Mouse (Mus musculus) megakaryocyte, embryonic 14.5 days (primary cell): ENCODE data around the gene Gm49601. TPM values are rescaled to one million over a fixed set of nuclear protein-coding genes. Genes with fewer than 3 reads are reported as not detected.

Source experiments
- H3K27me3 ChIP-seq: replicated peaks from 2 replicates; pipeline ENCODE3; 2012; ENCODE audit warnings: inconsistent platforms
- H3K36me3 ChIP-seq: replicated peaks from 2 replicates; pipeline ENCODE3; 2012; ENCODE audit warnings: low read length, inconsistent platforms, mixed read lengths
- H3K4me1 ChIP-seq: 2 replicates; pipeline ENCODE4 v1.6.1; 2012; ENCODE audit warnings: inconsistent platforms
- H3K4me3 ChIP-seq: replicated peaks from 2 replicates; pipeline ENCODE3; 2012; ENCODE audit warnings: moderate library complexity, mild to moderate bottlenecking, inconsistent platforms
- H3K9me3 ChIP-seq: 2 replicates; pipeline ENCODE4 v1.6.1; 2012; ENCODE audit warnings: inconsistent platforms
- FLI1 ChIP-seq: IDR thresholded peaks from 2 replicates; pipeline ENCODE4 v1.6.1; 2012; ENCODE audit warnings: low read length, inconsistent platforms, mixed read lengths
- GATA1 ChIP-seq: IDR thresholded peaks from 3 replicates; pipeline ENCODE4 v1.6.1; 2012; ENCODE audit warnings: mixed read lengths, low read length, inconsistent platforms, borderline replicate concordance
- polyA plus RNA-seq: library from polyadenylated mRNA; stranded (reverse); fragments of >175 nt; gene quantifications from 2 replicates; pipeline ENCODE4 v1.2.3, GENCODE M21; 2012; ENCODE audit warnings: low replicate concordance; ENCODE audit not compliant: insufficient read depth

The Gm49601 gene
- polyA plus RNA-seq, 1 experiment = 1.0 TPM

DNA sequence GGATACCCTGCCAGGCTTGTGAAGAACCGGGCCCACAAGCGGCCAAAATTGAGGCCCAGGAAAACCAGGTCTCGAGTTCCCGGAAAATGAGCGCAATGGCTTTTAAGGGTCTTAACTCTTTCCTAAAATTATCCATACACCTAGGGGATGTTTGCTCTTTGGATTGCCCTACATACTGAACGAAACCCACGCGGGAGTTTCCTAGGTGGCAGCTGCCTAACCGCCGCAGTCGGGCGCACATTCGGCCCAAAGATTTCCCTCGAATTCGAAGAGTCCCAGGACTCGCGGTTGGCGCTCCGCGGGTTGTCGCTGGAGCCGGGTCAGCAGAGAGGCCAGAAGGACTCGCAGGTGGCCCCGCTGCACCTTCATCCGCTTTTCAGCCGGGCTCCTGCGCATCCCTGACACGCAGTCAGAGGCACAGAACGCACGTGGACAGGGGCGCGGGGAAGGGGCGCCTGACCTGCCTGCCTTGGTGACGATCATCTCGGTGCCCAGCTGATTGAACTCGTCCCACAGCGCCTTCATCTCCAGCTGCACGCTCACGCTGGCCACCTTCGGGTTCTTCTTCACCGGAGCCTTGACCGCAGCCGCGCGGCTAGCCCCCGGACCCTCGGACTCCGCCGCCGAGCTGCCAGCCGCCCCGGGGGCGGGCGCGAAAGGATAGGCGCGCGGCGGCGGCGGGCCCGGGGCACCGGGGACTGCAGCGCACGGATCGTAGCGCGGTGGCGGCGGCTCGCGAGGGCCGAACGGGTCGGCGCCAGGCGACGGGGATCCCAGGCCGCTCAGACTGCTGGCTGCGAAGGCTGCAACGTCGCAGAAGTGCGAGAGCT is 39.9 kb downstream of the Gm49601 start:
- no peaks in the 10 kb centered on the region for H3K36me3 ChIP-seq
- peaks cover 99% of the 10 kb centered on the region for H3K27me3 ChIP-seq
- TF ChIP-seq FLI1 (no peak), GATA1 (no peak)
- H3K4me1 ChIP-seq = peaks cover 73% of the 10 kb centered on the region
- peak overlapping the region; percentile 83 for H3K4me3 ChIP-seq
- no peaks in the 10 kb centered on the region; the same call in 1 of the 2 replicates for H3K9me3 ChIP-seq

DNA sequence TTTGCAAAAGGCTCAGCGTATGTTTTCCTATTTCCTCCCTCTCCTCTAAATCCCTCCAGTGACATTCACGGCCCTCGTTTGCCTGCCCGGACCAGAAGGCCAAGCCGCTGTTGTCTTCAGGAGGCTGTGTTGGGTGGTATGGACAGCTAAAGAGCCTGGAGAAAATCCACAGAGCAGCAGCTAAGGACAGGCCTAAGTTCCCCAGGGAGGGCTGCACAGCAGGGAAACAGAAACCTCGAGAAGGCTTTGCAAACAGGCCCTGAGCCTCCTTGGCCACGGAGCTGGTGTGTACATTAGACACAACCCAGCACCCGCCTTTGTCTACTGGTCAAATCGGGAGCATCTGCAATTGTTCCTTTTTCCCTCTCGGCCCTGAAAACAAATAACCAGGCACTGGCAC is 40.6 kb downstream of the Gm49601 start:
- Histone ChIP-seq H3K4me3 (no peak overlapping the region), H3K36me3 (no peaks in the 10 kb centered on the region), H3K9me3 (peaks cover 2% of the 10 kb centered on the region; the same call in 1 of the 2 replicates), H3K4me1 (peaks cover 71% of the 10 kb centered on the region), H3K27me3 (peaks cover 99% of the 10 kb centered on the region)
- TF ChIP-seq FLI1 = no peak
- no peak for TF ChIP-seq GATA1

DNA sequence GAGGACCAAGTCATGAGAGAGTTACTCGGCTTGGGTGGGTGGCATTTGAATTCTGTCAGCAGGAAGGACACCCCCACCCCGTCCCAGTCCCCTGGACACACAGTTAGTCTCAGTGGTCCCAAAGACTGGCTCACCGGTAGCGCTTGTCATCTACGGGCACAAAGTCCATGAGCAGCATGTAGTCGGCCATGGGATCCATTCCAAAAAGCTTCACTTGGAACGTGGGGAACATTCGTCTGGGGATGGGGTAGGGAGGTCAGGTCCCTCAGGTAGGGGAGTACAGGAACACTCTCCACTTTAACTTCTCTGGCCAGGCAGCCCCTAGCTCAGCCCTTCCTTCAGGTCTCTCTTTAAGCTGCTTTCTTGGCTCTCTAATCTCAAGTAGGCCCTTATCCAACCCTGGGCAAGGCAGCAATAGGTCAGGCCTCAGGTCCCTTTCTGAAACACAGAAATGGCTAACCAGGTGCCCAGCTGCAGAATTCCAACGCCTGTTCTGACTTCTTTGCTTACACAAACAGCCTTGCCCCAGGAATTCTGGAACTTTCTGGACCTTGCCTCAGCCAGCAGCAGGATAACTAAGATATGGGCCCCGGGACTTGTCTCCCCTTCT is 41.2 kb downstream of the Gm49601 start:
- Histone ChIP-seq H3K9me3 (peaks cover 2% of the 10 kb centered on the region; the same call in 1 of the 2 replicates), H3K4me3 (no peak overlapping the region), H3K36me3 (no peaks in the 10 kb centered on the region), H3K4me1 (peaks cover 65% of the 10 kb centered on the region), H3K27me3 (peaks cover 99% of the 10 kb centered on the region)
- TF ChIP-seq FLI1 = no peak

DNA sequence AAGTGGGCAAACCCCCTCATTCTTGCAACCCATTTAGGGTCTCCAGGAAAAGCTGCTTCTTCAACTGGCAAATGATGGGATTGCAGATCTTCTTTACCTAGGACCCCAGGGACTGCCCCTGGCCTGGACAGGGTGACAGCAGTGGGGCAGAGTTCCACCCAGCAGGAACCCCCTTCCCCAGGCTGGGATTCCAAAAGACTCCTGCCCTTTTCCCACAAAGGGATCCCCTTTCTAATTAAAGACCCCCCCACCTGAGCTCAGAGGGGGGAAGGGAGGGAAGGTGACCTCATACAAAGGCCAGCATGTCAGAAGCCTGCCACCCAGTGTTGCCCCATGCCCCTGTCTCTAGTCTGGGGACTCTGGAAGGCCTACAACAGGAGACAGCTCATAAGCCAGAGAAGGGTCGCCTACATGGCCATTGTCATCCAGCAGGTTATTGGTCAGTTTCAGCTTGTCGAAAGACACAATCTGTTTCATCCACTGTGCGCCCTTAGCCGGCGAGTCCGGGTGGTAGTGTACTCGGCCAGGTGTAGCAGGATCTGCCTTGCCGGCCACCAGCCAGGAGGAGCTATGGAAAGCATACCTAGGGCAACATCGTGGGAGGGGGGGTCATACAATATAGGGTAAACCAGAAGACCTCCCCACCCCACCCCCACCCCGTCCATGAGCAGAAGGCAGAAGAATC is 42.4 kb downstream of the Gm49601 start:
- TF ChIP-seq FLI1 (no peak), GATA1 (no peak)
- no peaks in the 10 kb centered on the region for H3K36me3 ChIP-seq
- H3K4me3 ChIP-seq = no peak overlapping the region
- H3K9me3 ChIP-seq = peaks cover 6% of the 10 kb centered on the region; the same call in 1 of the 2 replicates
- peaks cover 96% of the 10 kb centered on the region for H3K27me3 ChIP-seq
- peaks cover 53% of the 10 kb centered on the region for H3K4me1 ChIP-seq

DNA sequence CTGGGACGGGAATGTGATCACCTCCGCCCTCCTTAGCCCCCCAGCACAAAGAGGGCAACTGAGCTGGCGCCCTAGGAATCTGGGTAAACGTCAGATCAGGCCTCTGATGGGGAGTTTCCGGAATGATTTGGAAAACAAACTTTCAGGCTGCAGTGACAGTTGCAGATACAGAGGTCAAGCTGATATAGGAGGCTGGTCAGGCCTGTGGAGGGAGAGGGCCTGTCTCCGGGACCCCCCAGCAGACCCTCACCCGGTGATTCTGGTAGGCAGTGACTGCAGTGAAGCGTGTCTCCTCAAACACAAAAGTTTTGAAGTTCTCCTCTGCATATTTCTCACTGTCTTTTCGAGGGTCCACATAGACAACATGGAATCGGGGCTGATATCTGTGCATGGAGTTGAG is 43.1 kb downstream of the Gm49601 start:
- H3K36me3 ChIP-seq = no peaks in the 10 kb centered on the region
- TF ChIP-seq FLI1 (no peak), GATA1 (no peak)
- H3K4me1 ChIP-seq = peaks cover 47% of the 10 kb centered on the region
- H3K4me3 ChIP-seq = no peak overlapping the region
- H3K9me3 ChIP-seq = 0 out of 2 replicates have a peak, but pooled peaks cover 6% of the 10 kb centered on the region
- H3K27me3 ChIP-seq = peaks cover 96% of the 10 kb centered on the region

DNA sequence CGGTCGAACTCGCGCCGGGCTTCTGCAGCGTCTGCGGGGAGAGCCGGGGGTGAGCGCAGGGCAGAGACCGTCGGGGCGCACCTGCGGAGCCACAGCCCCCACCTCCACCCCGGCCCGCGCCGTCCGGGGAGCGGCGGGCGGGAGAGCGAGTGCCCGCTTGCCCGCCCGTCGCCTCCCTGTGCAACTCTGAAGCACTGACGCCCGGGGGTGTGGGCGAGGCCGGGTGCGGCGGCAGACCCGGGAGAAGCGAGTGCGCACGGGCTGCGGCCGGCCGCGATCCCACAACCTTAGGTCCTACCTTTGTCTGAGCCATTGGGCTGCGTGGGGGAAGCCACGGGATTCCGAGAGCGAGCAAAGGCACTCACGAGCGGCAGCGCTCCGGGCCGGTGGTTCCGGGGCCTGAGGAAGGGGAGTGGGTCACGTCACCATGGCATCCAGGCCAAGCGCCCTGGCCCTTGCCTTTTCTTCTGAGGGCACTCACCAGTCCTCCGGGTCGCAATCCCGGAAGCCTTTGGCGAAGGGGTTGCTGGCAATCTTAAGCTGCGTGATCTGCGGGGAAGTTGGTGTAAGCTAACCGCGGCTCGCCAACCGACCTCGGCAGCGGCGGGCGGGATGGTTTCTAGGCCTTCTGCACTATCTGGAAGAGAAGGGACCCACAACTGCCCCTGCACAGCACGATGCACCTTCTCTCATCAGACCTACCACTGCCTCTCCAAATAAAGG is 43.6 kb downstream of the Gm49601 start:
- peak overlapping the region; percentile 23 for H3K4me3 ChIP-seq

DNA sequence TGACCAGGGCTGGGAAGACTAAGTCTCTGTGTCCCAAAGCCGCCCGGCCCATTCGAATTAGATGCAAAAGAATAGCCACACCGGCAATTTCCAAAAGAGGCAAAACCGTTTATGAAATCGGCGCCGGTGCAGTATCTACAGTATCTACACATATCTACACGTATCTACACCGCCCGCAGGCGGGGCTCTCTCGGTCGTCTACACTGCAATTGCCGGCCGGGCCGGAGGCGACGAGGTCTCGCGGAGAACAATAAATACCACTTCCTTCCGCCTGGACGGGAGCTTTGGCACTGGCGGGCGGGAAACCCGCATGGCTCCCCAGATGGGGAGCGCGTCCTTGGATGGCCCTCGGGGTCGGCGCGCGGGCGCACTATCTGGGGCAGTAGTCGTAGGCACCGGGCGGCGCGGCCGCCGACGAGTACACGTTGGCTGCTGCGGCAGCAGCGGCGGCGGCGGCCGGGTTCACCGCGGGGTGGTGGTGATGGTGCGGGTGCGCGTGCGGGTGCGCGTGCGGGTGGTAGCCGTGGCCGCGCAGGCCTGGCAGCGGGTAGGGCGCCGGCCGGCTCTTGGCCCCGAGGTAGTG is 44.5 kb downstream of the Gm49601 start:
- H3K27me3 ChIP-seq = peaks cover 96% of the 10 kb centered on the region
- TF ChIP-seq GATA1 (no peak), FLI1 (no peak)
- H3K36me3 ChIP-seq = no peaks in the 10 kb centered on the region
- peak overlapping the region; percentile 82 for H3K4me3 ChIP-seq
- 0 out of 2 replicates have a peak, but pooled peaks cover 6% of the 10 kb centered on the region for H3K9me3 ChIP-seq
- peaks cover 47% of the 10 kb centered on the region for H3K4me1 ChIP-seq

More for the DNA sequence above, 43.6 kb downstream of the Gm49601 start:
- TF ChIP-seq GATA1 (no peak), FLI1 (no peak)
- peaks cover 47% of the 10 kb centered on the region for H3K4me1 ChIP-seq
- H3K9me3 ChIP-seq = 0 out of 2 replicates have a peak, but pooled peaks cover 6% of the 10 kb centered on the region
- H3K27me3 ChIP-seq = peaks cover 96% of the 10 kb centered on the region
- no peaks in the 10 kb centered on the region for H3K36me3 ChIP-seq

DNA sequence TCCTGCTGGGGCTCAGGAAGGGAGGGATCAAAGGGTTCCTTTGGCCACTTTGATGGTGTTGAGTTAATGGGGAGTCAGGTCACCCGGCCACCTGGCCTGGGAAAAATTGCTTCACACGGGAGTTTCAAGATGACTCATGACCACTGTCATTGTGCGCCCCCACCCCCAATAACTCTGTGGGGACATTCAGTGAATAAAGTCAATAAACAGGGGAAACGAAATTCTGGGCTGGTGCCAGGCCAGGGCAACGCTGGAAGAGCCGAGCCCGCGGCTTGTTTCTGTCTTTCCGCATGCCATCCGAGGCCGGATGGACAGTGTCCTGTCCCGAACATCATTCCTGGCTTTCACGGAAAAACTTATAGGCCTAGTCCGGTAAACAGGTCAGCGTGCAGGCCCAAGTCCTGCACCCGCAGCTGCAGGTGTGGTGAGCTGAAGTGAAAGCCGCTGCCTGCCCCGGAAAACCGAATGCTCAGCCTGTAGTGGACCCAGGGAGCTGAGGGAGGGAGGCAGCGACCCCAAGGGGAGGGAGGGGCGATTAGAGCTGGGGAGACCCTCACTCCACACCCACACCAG is 45.1 kb downstream of the Gm49601 start:
- peak overlapping the region; percentile 82 for H3K4me3 ChIP-seq

DNA sequence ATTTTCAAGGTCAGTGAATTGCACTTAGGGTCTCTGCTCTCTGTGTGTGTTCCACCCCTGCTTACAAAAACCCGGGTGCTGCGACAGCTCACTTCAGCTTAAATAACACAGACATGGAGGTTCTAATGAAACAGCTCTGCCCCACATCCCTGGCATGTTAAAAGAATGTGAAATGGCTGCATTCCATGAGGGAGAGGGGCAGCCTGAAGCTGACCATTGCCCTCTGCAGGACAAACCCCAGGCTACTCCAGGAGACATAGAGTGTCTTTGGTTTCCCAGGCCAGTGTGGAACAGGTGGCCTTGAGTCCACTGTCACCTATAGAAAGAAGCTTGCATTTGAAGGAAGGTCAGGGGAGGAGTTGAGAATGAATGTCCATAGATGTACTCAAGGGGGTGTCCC is 45.8 kb downstream of the Gm49601 start:
- H3K27me3 ChIP-seq = peaks cover 93% of the 10 kb centered on the region

More for the DNA sequence above, 45.1 kb downstream of the Gm49601 start:
- Histone ChIP-seq H3K4me1 (peaks cover 41% of the 10 kb centered on the region), H3K27me3 (peaks cover 94% of the 10 kb centered on the region), H3K36me3 (no peaks in the 10 kb centered on the region), H3K9me3 (0 out of 2 replicates have a peak, but pooled peaks cover 6% of the 10 kb centered on the region)
- no peak for TF ChIP-seq FLI1
- no peak for TF ChIP-seq GATA1

More for the DNA sequence above, 45.8 kb downstream of the Gm49601 start:
- H3K9me3 ChIP-seq = 0 out of 2 replicates have a peak, but pooled peaks cover 6% of the 10 kb centered on the region
- TF ChIP-seq GATA1 (no peak), FLI1 (no peak)
- no peak overlapping the region for H3K4me3 ChIP-seq
- no peaks in the 10 kb centered on the region for H3K36me3 ChIP-seq
- H3K4me1 ChIP-seq = peaks cover 34% of the 10 kb centered on the region
